Mouse (Mus musculus) brain, embryonic 18.5 days (tissue): ENCODE data around the gene Nptx1.

Experiments used
- DNase-seq: peaks from one replicate; pipeline ENCODE4 v3.0.0-alpha.2; 2012; ENCODE audit warnings: low read depth, low spot score

Nptx1 gene

GRCm38 (mm10) chr11:119550546-119551335, 3.2 kb upstream of the Nptx1 start:
- DNase-seq = no peak

GRCm38 (mm10) chr11:119549371-119549811, 1.8 kb upstream of the Nptx1 start:
- no peak for DNase-seq

DNA sequence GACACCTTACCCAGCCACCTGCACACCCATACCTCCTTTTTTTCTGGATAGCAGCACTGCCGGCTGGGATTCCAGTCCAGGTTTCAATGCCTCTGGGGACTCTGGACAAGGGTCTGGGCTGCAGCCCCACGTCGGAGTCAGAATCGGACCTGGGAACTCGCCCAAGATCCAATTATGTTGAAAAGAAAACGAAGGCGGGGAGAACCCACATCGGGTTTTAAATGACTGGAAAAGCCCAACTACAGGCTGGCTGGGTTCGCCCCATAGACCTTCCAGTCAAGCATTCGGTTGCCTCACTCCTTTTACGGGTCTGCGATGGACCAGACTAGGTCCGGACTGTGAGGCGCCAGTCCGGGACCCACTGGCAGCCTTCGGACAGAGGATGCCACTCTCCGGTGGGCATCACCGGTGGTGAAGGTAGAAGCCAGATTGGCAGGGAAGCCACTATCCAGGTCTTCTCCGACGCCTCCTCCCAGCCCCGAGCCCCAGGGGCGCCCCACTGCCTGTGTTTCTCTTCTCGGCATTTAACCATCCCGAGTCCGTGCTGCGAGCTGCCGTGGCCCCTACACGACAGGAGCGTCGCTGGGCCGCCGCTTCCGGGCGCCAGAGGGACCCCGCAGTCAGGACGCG, 1.3 kb upstream of the Nptx1 start:
- no peak for DNase-seq

- DNase-seq = no peak
Observed at GRCm38 (mm10) chr11:119547951-119548591, 518 bp upstream of the Nptx1 start.

DNA sequence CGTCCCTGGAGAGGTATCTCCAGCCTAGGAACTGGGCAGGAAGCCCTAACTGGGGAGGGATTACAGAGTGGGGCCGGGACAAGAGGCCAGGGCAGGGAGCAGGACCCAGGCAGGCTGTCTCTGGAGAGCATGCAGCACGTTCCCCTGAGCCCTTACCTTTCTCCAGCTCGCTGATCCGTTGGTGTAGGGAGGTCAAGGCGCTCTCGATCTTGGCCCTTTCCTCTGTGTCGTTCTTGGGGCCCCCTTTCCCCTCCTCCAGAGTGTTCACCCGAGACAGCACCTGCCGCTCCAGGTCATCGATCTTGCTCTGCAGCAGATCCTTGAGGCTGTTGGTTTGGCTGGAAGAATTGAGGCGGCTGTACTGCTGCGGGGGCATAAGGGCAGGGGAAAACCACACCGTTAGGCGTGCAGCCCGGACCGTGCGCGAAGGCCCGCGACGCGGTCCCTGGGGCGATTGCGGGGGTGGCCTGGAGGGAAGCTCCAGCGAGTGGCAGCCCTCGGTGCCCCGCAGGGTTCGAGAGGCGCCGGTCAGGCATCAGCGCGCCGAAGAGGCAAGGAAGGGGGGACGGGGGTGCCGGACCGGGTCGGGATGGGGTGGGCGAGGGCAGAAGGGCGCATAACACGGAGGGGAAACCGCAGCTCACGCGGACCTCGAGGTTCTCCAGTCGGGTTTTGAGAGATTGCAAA, 914 bp downstream of the Nptx1 start:
- DNase-seq = no peak

- no peak for DNase-seq
Observed at GRCm38 (mm10) chr11:119545741-119546495, 1.6 kb downstream of the Nptx1 start.

GRCm38 (mm10) chr11:119545281-119545680, 2.3 kb downstream of the Nptx1 start:
- no peak for DNase-seq

- DNase-seq = no peak
Observed at GRCm38 (mm10) chr11:119544518-119545105, 2.9 kb downstream of the Nptx1 start.

GRCm38 (mm10) chr11:119543816-119544517, 3.6 kb downstream of the Nptx1 start:
- no peak for DNase-seq

GRCm38 (mm10) chr11:119542886-119543285, 4.7 kb downstream of the Nptx1 start:
- DNase-seq = no peak

- no peak for DNase-seq
Observed at GRCm38 (mm10) chr11:119542371-119542770, 5.2 kb downstream of the Nptx1 start.

DNA sequence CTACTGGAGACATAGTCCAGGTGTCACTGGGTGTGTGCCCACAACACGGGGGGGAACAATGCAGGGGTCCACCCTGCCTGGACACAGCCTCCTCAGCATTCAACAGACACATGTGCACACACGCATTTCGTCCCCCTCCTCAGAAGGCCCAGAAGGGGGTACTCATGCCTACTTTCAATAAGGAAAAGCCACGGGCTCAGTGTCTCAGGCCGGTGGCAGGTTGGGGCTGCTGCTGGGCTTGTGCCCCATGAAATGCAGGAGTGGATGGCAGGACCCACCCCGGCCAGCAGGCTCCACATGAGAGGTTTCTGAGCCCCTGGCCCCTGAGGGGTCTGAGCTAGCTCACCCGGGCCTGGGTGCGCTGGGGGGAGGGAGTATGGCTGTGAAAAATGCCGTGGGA, 6.5 kb downstream of the Nptx1 start:
- DNase-seq = no peak

DNA sequence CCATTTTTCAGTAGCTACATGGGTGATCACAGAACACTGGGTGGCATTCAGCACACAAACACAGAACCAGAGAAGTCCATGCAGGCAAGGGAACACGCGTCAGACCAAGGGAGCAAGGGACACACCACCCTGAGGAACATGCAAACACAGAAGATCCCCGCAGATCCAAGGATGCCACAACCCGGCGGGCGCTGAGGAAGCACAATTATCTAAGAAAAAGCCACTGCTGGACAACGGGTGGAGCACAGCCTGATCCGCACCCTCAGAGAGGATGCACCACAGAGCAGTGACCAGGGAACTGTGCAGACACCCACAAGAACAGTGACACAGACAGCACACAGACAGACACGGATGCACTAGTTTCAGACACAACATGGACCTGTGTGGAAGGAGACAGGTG, 7.0 kb downstream of the Nptx1 start:
- DNase-seq = no peak

- DNase-seq = no peak
Observed at GRCm38 (mm10) chr11:119539944-119540343, 7.6 kb downstream of the Nptx1 start.

GRCm38 (mm10) chr11:119533745-119534144, 13.8 kb downstream of the Nptx1 start:
- no peak for DNase-seq

GRCm38 (mm10) chr11:119532460-119532859, 15.1 kb downstream of the Nptx1 start:
- no peak for DNase-seq

DNA sequence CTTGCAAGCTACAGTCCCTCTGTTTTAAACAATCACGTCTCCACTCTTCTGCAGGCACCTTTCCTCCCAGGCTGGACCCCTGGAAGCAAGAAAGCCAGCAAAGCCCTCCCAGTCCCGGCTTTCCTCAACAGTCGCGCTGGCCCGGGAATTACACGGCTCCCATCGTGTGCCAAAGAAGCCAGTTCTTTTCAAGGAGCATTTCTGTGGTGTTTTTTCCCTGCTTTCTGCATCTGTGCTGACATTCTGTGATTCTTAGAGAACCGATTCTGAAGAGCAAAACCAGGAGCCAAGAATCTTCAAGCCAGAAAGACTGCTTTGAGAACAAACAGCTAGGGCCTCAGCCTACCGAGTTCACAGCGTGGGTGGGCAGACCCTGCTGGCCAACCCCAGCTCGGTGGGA, 18.6 kb downstream of the Nptx1 start:
- no peak for DNase-seq

DNA sequence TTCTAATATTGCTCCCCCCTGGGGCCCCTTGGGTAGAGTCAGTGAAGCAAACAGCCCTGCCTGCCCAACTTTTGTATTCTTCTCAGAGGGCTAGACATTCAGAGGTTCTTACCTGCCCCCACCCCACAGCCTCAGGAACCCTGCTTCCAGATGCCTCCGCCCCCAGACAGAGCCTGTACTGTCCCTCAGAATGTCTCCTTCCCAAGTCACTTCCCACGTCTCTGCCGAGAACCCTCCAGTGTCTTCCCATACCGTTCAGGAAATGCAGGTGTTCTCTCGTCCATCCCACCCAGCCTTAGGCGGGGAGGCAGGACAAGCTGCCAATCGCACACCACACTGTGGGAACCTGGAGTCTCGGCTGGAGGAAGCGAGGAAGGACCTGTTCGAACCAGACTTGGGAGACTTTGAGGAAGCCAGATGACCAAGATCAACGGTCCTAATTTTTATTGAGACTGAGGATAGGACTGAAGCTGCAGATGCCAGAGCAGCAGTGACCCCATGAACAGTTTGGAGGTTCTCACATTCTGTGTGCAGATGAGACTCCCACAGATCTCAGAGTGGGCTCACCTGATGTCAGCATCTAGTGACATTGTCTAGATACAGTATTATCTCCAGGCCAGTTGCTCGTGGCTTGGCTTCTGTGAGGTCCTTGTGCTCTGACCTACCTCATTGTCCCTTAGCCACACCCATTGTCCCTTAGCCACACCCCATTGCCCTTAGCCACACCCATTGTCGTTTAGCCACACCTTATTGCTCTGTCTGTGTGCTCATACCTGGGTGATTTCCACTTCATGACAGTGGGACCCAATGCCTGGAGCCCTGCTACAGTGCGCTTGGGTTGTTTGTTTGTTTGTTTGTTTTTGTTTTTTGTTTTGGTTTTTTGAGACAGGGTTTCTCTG, 21.2 kb downstream of the Nptx1 start:
- DNase-seq = no peak

DNA sequence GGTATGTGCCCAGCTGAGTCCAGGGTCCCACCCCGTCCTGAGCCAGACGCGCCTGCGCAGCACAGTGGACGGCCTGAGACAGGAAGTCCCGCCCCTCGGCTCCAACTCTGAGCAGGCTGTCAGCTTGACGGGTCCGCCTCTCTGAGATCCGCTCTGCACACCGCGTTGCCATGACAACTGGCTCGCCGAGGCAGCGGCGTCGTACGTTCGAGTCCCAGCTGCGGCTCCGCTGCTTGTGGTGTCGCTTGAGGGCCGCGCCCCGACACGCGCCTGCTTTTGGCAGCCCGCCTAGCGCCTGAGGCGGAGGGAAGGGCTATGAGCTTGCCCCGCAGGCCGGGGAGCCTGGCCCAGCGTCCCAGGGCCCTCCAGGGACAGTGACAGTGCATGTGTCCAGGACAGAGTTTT, 23.0 kb downstream of the Nptx1 start:
- peak; percentile 82 for DNase-seq
